Mouse (Mus musculus): ENCODE data around the gene Gbf1.

DNA sequence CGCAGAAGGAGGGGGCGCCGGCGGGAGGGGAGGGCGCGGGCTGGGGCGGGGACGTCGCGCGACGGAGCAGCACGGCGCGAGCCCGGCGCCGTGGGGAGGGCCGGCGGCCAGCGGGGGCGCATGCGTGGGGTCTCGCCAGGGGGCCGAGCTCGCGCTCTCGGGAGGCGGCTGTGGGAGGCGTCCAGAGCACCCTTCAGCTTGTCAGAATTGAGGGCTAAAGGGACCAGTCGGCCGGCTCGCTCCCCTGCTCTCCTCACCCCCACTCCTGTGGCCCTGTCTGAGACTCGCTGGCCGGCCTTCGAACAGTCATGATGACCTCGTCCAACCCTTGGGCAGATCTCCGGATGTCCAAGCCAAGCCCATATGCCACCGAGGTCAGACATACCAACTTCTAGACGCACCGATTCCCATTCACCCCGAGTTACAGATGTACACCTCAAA is 165.7 kb downstream of the Gbf1 start:
- no peak for TF ChIP-seq CTCF (IDR thresholded peaks at IDR 0.05; ENCODE audit: extremely low read depth, insufficient read length, insufficient replicate concordance, low read depth, low read length)
- TF ChIP-seq POLR2A (IDR thresholded peaks at IDR 0.05; ENCODE audit: low read depth, low read length) = no peak
